Mouse (Mus musculus): Measurements from ENCODE around the gene Zfp626. TPM values are rescaled to one million over a fixed set of nuclear protein-coding genes. Genes with fewer than 3 reads are reported as not detected.

Zfp626 gene
- polyA plus RNA-seq, 1 experiment from 2014 or later, result 1.1 TPM

Other genes with a start within 250 kb of the Zfp626 start
- gene Akt2, start 215.6 kb upstream of the Zfp626 start, polyA plus RNA-seq (2015; fragmentation: Nextera tagmentation; extraction: Ambion mirVana), result 69.3 and 80.4 TPM in 2 replicates
- gene Ttc9b, start 153.3 kb upstream of the Zfp626 start, polyA plus RNA-seq (2015; fragmentation: Nextera tagmentation; extraction: Ambion mirVana), result 0.58 TPM in 1 of 2 replicates, not detected in the other
- 3.7 and 4.5 TPM in 2 replicates for gene Map3k10, start 132.6 kb upstream of the Zfp626 start, polyA plus RNA-seq (2015; fragmentation: Nextera tagmentation; extraction: Ambion mirVana)
- 2.0 and 2.9 TPM in 2 replicates for gene Zfp607b, start 117.9 kb upstream of the Zfp626 start, polyA plus RNA-seq (2015; fragmentation: Nextera tagmentation; extraction: Ambion mirVana)
- gene Zfp60, start 75.8 kb upstream of the Zfp626 start, polyA plus RNA-seq (2015; fragmentation: Nextera tagmentation; extraction: Ambion mirVana), result 15.4 and 21.9 TPM in 2 replicates
- 4.6 and 5.4 TPM in 2 replicates for gene Zfp59, start 31.4 kb downstream of the Zfp626 start, polyA plus RNA-seq (2015; fragmentation: Nextera tagmentation; extraction: Ambion mirVana)
- gene Zfp607a, start 50.3 kb downstream of the Zfp626 start, polyA plus RNA-seq (2015; fragmentation: Nextera tagmentation; extraction: Ambion mirVana), result 3.4 and 3.8 TPM in 2 replicates
- 6.8 and 7.1 TPM in 2 replicates for gene Zfp974, start 122.3 kb downstream of the Zfp626 start, polyA plus RNA-seq (2015; fragmentation: Nextera tagmentation; extraction: Ambion mirVana)
- 12.3 and 14.3 TPM in 2 replicates for gene Zfp780b, start 172.0 kb downstream of the Zfp626 start, polyA plus RNA-seq (2015; fragmentation: Nextera tagmentation; extraction: Ambion mirVana)
- 1.7 and 1.9 TPM in 2 replicates for gene Zfp850, start 206.9 kb downstream of the Zfp626 start, polyA plus RNA-seq (2015; fragmentation: Nextera tagmentation; extraction: Ambion mirVana)
- gene Psmc4, start 242.9 kb downstream of the Zfp626 start, polyA plus RNA-seq (2015; fragmentation: Nextera tagmentation; extraction: Ambion mirVana), result 195 and 209 TPM in 2 replicates

Data from heart, embryonic 15.5 days (tissue).